Mouse (Mus musculus): ENCODE results near the gene Ehbp1l1.

GRCm38 (mm10) chr19:5713255-5713654, 12.9 kb downstream of the Ehbp1l1 start:
- TF ChIP-seq CTCF (IDR thresholded peaks at IDR 0.05; ENCODE audit: control insufficient read depth, insufficient read depth, insufficient replicate concordance, low read depth, low read length) = no peak
- no peak for TF ChIP-seq POLR2A (IDR thresholded peaks at IDR 0.05; ENCODE audit: control insufficient read depth, low read depth, low read length)
